Mouse (Mus musculus): Measurements from ENCODE around the gene Hspa12b. TPM values are rescaled to one million over a fixed set of nuclear protein-coding genes. Genes with fewer than 3 reads are reported as not detected.

The Hspa12b gene
- polyA plus RNA-seq, 1 experiment from 2014 or later: 5.5 TPM

DNA sequence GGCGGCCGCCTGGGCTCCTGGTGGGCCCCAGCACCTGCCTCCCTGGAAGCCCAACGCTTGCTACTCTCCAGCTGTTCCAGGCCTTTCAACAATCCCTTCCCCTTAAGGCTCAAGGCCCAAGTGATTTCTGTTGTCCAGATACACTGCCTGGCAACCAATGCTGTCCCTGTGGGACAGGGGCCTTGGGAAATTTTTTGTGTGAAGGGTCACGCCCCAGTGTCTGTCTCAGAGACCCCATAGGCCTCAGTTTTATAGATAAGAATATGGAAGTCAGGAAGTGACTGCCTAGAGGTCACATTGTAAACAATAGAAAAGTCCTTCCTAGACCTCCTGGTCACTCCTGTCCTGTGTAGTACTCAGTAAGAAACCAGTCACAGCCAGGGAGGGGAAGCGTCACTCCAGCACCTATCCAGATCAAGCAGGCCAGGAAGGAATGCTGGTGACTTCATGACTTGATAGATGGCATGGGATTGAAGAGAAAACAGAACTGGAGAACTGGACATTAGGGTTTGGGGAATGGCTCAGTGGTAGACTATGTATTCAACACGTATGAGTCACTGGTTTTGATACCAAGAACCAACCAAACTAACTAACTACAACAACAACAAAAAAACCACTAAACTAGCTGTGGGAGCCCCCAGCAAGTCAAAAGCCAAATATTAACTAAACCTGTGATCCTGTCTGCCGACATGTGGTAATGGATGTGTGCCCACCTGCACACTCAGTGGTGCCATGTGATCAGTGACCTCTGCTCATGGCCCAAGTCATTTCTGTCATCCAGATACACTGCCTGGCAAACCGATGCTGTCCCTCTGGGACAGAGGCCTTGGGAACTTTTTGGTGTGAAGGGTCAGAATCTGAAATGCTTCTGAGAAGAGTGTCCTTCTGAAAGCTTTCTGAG, 21.5 kb downstream of the Hspa12b start:
- Histone ChIP-seq H3K9me3 (ENCODE audit: control insufficient read depth, low read length) (no peaks in the 10 kb centered on the region), H3K27me3 (replicated peaks; ENCODE audit: control insufficient read depth, insufficient read depth, low read length) (no peaks in the 10 kb centered on the region), H3K27ac (ENCODE audit: low read depth, low read length) (no peak overlapping the region), H3K9ac (ENCODE audit: low read depth, low read length) (no peak overlapping the region), H3K4me1 (replicated peaks; ENCODE audit: control insufficient read depth, insufficient read depth, low read length) (peaks cover 9% of the 10 kb centered on the region), H3K4me3 (ENCODE audit: low read depth, low read length) (no peak overlapping the region), H3K36me3 (ENCODE audit: control insufficient read depth, insufficient read depth, low read length) (peaks cover 39% of the 10 kb centered on the region), H3K4me2 (no peak overlapping the region)
- 82% methylated on average over 8 of the region's 8 CpGs for WGBS
- no peak for ATAC-seq (replicated peaks; ENCODE audit: low FRiP score)
- no peak for DNase-seq (ENCODE audit: low spot score)

- ATAC-seq (replicated peaks; ENCODE audit: low FRiP score) (no peak), DNase-seq (ENCODE audit: low spot score) (no peak)
- no peak overlapping the region for H3K4me2 ChIP-seq
- H3K9me3 ChIP-seq (ENCODE audit: control insufficient read depth, low read length): no peaks in the 10 kb centered on the region
- H3K4me1 ChIP-seq (replicated peaks; ENCODE audit: control insufficient read depth, insufficient read depth, low read length): peaks cover 9% of the 10 kb centered on the region
- no peaks in the 10 kb centered on the region for H3K27me3 ChIP-seq (replicated peaks; ENCODE audit: control insufficient read depth, insufficient read depth, low read length)
- no peak overlapping the region for H3K4me3 ChIP-seq (ENCODE audit: low read depth, low read length)
- no peak overlapping the region for H3K27ac ChIP-seq (ENCODE audit: low read depth, low read length)
- H3K36me3 ChIP-seq (ENCODE audit: control insufficient read depth, insufficient read depth, low read length): peaks cover 37% of the 10 kb centered on the region
- no peak overlapping the region for H3K9ac ChIP-seq (ENCODE audit: low read depth, low read length)
- 91% methylated on average over 3 of the region's 3 CpGs for WGBS
Observed at GRCm38 (mm10) chr2:131149254-131149578, 22.1 kb downstream of the Hspa12b start.

GRCm38 (mm10) chr2:131152166-131152730, 25.2 kb downstream of the Hspa12b start:
- Histone ChIP-seq H3K27ac (ENCODE audit: low read depth, low read length) (no peak overlapping the region), H3K9me3 (ENCODE audit: control insufficient read depth, low read length) (no peaks in the 10 kb centered on the region), H3K9ac (ENCODE audit: low read depth, low read length) (no peak overlapping the region), H3K4me2 (no peak overlapping the region), H3K36me3 (ENCODE audit: control insufficient read depth, insufficient read depth, low read length) (peaks cover 15% of the 10 kb centered on the region), H3K4me1 (replicated peaks; ENCODE audit: control insufficient read depth, insufficient read depth, low read length) (peaks cover 11% of the 10 kb centered on the region; the same call in 1 of the 2 replicates), H3K27me3 (replicated peaks; ENCODE audit: control insufficient read depth, insufficient read depth, low read length) (no peaks in the 10 kb centered on the region), H3K4me3 (ENCODE audit: low read depth, low read length) (no peak overlapping the region)
- DNase-seq (ENCODE audit: low spot score) (no peak), ATAC-seq (replicated peaks; ENCODE audit: low FRiP score) (peak; percentile 91)
- 48% methylated on average over 7 of the region's 7 CpGs for WGBS

GRCm38 (mm10) chr2:131154036-131154435, 27.0 kb downstream of the Hspa12b start:
- Histone ChIP-seq H3K4me3 (ENCODE audit: low read depth, low read length) (no peak overlapping the region), H3K4me2 (no peak overlapping the region), H3K9ac (ENCODE audit: low read depth, low read length) (no peak overlapping the region), H3K9me3 (ENCODE audit: control insufficient read depth, low read length) (no peaks in the 10 kb centered on the region), H3K4me1 (replicated peaks; ENCODE audit: control insufficient read depth, insufficient read depth, low read length) (peaks cover 22% of the 10 kb centered on the region), H3K27me3 (replicated peaks; ENCODE audit: control insufficient read depth, insufficient read depth, low read length) (no peaks in the 10 kb centered on the region), H3K27ac (ENCODE audit: low read depth, low read length) (no peak overlapping the region), H3K36me3 (ENCODE audit: control insufficient read depth, insufficient read depth, low read length) (peaks cover 10% of the 10 kb centered on the region)
- ATAC-seq (replicated peaks; ENCODE audit: low FRiP score) (no peak), DNase-seq (ENCODE audit: low spot score) (no peak)
- 84% methylated on average over 4 of the region's 4 CpGs for WGBS

DNA sequence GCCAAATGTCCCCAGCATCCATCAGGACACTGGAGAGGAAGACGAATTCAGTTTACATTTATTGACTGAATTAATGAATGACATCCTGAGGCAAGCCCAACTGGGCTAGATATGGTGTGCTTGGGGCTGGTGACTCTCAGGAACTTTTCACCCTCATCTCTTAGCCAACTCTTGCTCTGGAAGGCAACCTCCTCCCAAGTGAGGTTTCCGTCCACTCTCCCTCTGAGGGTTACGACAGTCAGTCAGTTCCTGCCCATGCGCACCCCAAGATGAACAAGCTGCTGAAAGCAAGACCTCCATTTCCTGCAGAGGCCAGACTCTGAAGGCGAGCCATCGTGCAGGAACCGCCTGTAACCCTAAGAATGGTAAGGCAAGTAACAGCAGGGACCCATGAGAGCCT, 29.9 kb downstream of the Hspa12b start:
- no peak overlapping the region for H3K4me2 ChIP-seq
- H3K27ac ChIP-seq (ENCODE audit: low read depth, low read length): no peak overlapping the region
- no peak for ATAC-seq (replicated peaks; ENCODE audit: low FRiP score)
- H3K4me1 ChIP-seq (replicated peaks; ENCODE audit: control insufficient read depth, insufficient read depth, low read length): peaks cover 29% of the 10 kb centered on the region
- no peaks in the 10 kb centered on the region for H3K9me3 ChIP-seq (ENCODE audit: control insufficient read depth, low read length)
- DNase-seq (ENCODE audit: low spot score): peak; percentile 28
- no peak overlapping the region for H3K9ac ChIP-seq (ENCODE audit: low read depth, low read length)
- no peaks in the 10 kb centered on the region for H3K27me3 ChIP-seq (replicated peaks; ENCODE audit: control insufficient read depth, insufficient read depth, low read length)
- 90% methylated on average over 7 of the region's 7 CpGs for WGBS
- H3K36me3 ChIP-seq (ENCODE audit: control insufficient read depth, insufficient read depth, low read length): peaks cover 8% of the 10 kb centered on the region
- H3K4me3 ChIP-seq (ENCODE audit: low read depth, low read length): no peak overlapping the region

- H3K4me3 ChIP-seq (ENCODE audit: low read depth, low read length): peak overlapping the region; percentile 77
- H3K9me3 ChIP-seq (ENCODE audit: control insufficient read depth, low read length): no peaks in the 10 kb centered on the region
- WGBS: 0% methylated on average over 18 of the region's 18 CpGs
- no peaks in the 10 kb centered on the region for H3K36me3 ChIP-seq (ENCODE audit: control insufficient read depth, insufficient read depth, low read length)
- ATAC-seq (replicated peaks; ENCODE audit: low FRiP score) (peak; percentile 83), DNase-seq (ENCODE audit: low spot score) (no peak)
- no peaks in the 10 kb centered on the region for H3K27me3 ChIP-seq (replicated peaks; ENCODE audit: control insufficient read depth, insufficient read depth, low read length)
- peak overlapping the region; percentile 88 for H3K27ac ChIP-seq (ENCODE audit: low read depth, low read length)
- H3K4me1 ChIP-seq (replicated peaks; ENCODE audit: control insufficient read depth, insufficient read depth, low read length): peaks cover 26% of the 10 kb centered on the region
- peak overlapping the region; percentile 86 for H3K4me2 ChIP-seq
- H3K9ac ChIP-seq (ENCODE audit: low read depth, low read length): peak overlapping the region; percentile 78
Observed at GRCm38 (mm10) chr2:131159491-131159910, 32.4 kb downstream of the Hspa12b start.

DNA sequence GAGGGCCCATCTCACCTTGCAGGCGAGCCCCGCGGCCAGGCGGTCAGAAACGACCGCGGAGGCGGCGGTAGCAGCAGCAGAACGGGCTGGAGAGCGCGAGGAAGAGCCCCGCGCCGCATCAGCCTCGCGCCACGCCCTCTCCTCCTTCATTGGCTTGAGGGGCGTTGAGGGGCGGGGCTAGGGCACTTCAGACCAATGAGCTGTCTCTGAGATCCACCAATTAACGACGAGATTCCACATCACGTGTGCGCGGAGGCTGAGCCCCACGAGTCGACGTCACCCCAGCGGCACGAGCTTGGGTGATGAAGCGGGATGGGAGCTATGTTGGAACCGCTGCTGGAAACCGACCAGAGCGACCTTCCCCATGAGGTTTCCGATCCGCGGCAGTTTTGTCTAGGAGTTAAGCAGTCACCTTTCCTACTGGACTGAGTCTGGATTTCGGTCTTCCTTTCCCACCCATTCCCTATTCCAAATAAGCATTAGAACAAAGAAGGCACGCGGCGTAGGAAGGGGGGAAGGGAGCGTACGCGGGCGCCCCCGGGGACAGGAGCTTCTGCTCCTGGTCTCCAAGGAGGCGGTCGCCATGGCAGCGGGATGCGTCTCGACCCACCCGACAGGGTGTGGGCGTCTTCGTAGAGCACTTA, 33.0 kb downstream of the Hspa12b start, which contains the start of gene 1700037H04Rik:
Gene 1700037H04Rik (minus strand): TSS at position 144 of the 644 bp plus-strand sequence.
- Histone ChIP-seq H3K4me3 (ENCODE audit: low read depth, low read length) (peak within 1 kb of the TSS; percentile 77), H3K27ac (ENCODE audit: low read depth, low read length) (peak within 1 kb of the TSS; percentile 88), H3K9ac (ENCODE audit: low read depth, low read length) (peak within 1 kb of the TSS; percentile 78), H3K4me1 (replicated peaks; ENCODE audit: control insufficient read depth, insufficient read depth, low read length) (peaks cover 21% of the 10 kb centered on the region), H3K9me3 (ENCODE audit: control insufficient read depth, low read length) (no peaks in the 10 kb centered on the region), H3K36me3 (ENCODE audit: control insufficient read depth, insufficient read depth, low read length) (no peaks in the 10 kb centered on the region), H3K27me3 (replicated peaks; ENCODE audit: control insufficient read depth, insufficient read depth, low read length) (no peaks in the 10 kb centered on the region), H3K4me2 (peak within 1 kb of the TSS; percentile 86)
- under 1% methylated on average over 54 of the region's 54 CpGs for WGBS
- ATAC-seq (replicated peaks; ENCODE audit: low FRiP score): peak; percentile 92
- peak; percentile 92 for DNase-seq (ENCODE audit: low spot score)

DNA sequence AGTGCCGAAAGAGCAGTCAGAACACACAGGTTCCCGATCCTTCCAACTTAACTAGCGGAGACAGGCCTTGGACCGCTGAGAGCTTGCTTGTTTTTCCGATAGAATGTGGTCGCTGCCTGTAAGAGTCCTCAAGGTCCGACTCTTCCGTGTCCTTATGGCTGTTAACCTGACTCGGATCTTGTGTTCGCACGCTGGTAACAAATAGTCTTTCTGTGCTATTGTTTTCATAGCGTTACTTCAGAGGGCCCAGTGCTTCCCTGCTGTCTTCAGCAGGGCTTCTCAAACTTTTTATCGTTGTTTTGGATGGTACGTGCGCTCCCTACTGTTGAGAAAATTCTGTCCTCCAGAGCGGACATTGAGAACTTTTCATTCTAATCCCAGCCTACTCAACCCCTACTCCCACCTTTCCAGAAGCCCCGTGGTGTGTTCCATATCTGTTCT, 33.6 kb downstream of the Hspa12b start:
- WGBS: under 1% methylated on average over 17 of the region's 17 CpGs
- no peaks in the 10 kb centered on the region for H3K9me3 ChIP-seq (ENCODE audit: control insufficient read depth, low read length)
- H3K4me3 ChIP-seq (ENCODE audit: low read depth, low read length): peak overlapping the region; percentile 77
- H3K27me3 ChIP-seq (replicated peaks; ENCODE audit: control insufficient read depth, insufficient read depth, low read length): no peaks in the 10 kb centered on the region
- H3K4me2 ChIP-seq: peak overlapping the region; percentile 86
- peak overlapping the region; percentile 81 for H3K27ac ChIP-seq (ENCODE audit: low read depth, low read length)
- H3K4me1 ChIP-seq (replicated peaks; ENCODE audit: control insufficient read depth, insufficient read depth, low read length): peaks cover 21% of the 10 kb centered on the region
- DNase-seq (ENCODE audit: low spot score) (no peak), ATAC-seq (replicated peaks; ENCODE audit: low FRiP score) (no peak)
- H3K9ac ChIP-seq (ENCODE audit: low read depth, low read length): peak overlapping the region; percentile 71
- H3K36me3 ChIP-seq (ENCODE audit: control insufficient read depth, insufficient read depth, low read length): no peaks in the 10 kb centered on the region
